Mouse (Mus musculus): ENCODE measurements around the gene Hspb8.
"Not testable (repeated sequence)": the region's sequence is repeated elsewhere in the genome, so short reads cannot be mapped to it uniquely, and the experiment has no call there.

Gene Hspb8

GRCm38 (mm10) chr5:116432871-116433270 lies 10.2 kb upstream of the Hspb8 start:
- no peak for DNase-seq (ENCODE audit: low spot score)

- no peak for DNase-seq (ENCODE audit: low spot score)
Measured at GRCm38 (mm10) chr5:116426701-116427100, 4.0 kb upstream of the Hspb8 start.

DNA sequence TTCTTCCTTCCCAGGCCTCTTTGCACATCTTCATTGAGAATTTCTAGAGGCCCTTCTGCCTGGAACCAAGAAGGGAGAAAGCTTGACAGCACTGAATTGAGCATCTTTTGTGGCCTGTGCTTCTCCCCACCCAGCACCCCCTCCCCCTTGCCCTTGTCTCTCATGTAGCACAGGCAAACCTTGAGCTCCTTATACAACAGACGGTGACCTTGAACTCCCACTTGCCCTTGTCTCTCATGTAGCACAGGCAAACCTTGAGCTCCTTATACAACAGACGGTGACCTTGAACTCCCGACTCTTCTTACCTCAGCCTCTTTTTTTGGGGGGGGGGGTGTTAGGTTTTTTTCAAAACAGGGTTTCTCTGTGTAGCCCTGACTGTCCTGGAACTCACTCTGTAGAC lies 3.0 kb upstream of the Hspb8 start:
- DNase-seq (ENCODE audit: low spot score) = not testable (repeated sequence)

DNA sequence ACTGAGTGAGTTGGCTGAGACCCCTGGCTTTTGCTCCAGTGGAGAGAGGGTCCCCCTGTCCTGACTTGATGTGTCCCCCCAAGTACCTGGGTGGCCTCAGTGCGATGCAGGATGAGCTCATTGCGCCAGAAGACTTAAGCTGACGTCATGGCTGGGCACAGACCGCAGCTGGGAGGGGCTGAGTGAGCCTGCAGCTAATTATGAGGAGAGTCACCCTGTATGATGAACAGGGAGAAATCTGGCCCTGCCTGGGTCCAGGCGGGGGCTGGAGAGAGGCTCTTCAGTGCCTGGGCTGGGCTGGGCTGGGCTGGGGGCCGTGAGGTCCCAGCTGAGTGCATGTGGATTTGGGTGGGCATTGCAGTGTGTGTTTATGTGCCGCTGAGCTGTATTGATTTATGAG lies 2.6 kb upstream of the Hspb8 start:
- no peak for DNase-seq (ENCODE audit: low spot score)

GRCm38 (mm10) chr5:116423746-116424145 lies 1.1 kb upstream of the Hspb8 start:
- no peak for DNase-seq (ENCODE audit: low spot score)

DNA sequence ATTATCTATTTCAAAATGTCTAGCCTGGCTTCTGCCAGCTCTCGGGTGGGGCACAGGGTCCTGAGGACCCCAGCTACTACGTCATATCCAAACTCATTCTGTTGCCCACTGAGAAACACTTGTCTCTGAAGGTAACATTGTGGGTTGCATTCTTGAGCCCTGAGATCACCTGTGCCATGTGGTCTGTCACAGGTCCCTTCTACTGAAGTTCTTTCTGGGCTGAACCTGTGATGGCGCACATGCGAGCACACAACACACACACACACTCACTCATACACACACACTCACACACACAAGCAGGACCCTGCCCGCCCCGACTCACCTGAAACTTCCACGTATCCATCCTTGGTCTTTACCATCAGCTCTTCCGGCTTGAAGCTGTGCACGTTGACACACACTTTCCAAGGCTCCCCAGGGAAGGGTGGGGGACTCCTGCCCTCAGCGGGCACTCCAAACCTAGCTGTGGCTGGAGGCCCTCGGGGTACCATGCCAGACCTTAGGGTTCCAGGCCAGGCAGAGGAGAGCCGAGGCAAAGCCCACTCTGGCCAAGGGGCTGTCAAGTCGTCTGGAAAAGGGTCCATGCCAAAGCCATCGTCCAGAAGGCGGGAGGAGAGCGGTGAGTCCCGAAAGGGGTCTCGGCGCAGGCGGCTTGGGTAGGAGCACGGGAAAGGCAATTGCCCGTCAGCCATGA lies 728 bp downstream of the Hspb8 start:
- DNase-seq (ENCODE audit: low spot score) = no peak

GRCm38 (mm10) chr5:116420759-116421225 lies 1.9 kb downstream of the Hspb8 start:
- no peak for DNase-seq (ENCODE audit: low spot score)

- no peak for DNase-seq (ENCODE audit: low spot score)
Measured at GRCm38 (mm10) chr5:116420213-116420612, 2.5 kb downstream of the Hspb8 start.

DNA sequence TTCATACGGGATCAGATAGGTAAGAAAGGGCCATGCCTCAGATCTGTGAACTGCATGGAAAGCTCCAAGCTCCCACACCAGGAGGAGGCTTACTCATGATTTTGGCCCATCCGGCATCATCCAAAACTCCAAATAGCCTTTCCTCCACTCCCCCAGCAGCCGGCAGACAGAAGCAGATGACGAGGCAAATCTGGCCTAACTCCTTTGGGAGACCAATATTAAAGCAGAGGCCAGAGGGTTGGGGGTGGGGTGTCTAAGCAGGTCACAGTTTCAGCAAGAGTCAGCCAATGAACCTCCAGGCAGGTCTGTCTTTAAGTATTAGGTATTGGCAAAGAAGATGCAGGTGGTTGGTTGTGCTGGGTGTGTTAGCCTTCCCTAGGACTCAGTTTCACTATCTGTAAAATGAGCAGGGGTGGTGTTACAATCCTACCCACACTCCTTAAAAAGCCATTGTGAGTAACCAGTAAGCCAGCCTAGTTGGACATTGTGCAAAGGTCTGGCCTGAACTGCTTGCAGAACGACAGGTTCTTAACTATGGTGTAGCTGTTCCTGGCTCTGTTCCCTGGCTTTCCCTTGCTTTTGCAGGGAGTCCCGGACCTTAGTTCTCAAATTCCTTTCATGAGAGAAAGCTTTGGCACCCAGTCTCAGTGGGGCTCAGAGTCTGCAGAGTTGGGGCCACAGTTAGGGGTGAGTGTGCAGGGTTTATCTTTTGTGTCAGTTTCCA lies 3.2 kb downstream of the Hspb8 start:
- no peak for DNase-seq (ENCODE audit: low spot score)

GRCm38 (mm10) chr5:116416208-116416607 lies 6.5 kb downstream of the Hspb8 start:
- no peak for DNase-seq (ENCODE audit: low spot score)

GRCm38 (mm10) chr5:116409689-116410590 lies 12.7 kb downstream of the Hspb8 start:
- DNase-seq (ENCODE audit: low spot score) = no peak

- no peak for DNase-seq (ENCODE audit: low spot score)
Measured at GRCm38 (mm10) chr5:116408965-116409364, 13.7 kb downstream of the Hspb8 start.

GRCm38 (mm10) chr5:116407936-116408335 lies 14.7 kb downstream of the Hspb8 start:
- no peak for DNase-seq (ENCODE audit: low spot score)

GRCm38 (mm10) chr5:116407321-116407720 lies 15.3 kb downstream of the Hspb8 start:
- no peak for DNase-seq (ENCODE audit: low spot score)

- DNase-seq (ENCODE audit: low spot score) = no peak
Measured at GRCm38 (mm10) chr5:116406507-116406906, 16.2 kb downstream of the Hspb8 start.

- no peak for DNase-seq (ENCODE audit: low spot score)
Measured at GRCm38 (mm10) chr5:116405934-116406333, 16.7 kb downstream of the Hspb8 start.

GRCm38 (mm10) chr5:116404063-116404462 lies 18.6 kb downstream of the Hspb8 start:
- no peak for DNase-seq (ENCODE audit: low spot score)

DNA sequence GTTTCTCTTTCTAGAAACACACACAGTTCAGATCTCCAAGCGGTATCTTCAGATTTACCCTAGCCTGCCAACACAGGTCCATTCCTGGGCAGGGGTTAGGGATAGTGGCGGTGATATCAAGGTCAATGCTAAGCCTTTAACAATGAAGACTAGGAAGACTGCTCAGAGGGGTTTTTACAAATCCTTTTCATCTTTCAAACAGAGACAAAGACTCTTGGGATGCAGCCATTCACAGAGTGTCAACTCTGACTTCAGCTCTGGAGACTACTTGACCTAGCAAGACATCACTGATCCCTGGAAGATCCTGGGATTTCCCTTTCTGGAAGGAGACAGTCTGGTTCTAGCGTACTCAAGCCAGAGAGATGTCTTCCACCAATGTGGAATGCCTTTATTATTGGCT lies 21.9 kb downstream of the Hspb8 start:
- no peak for DNase-seq (ENCODE audit: low spot score)

DNA sequence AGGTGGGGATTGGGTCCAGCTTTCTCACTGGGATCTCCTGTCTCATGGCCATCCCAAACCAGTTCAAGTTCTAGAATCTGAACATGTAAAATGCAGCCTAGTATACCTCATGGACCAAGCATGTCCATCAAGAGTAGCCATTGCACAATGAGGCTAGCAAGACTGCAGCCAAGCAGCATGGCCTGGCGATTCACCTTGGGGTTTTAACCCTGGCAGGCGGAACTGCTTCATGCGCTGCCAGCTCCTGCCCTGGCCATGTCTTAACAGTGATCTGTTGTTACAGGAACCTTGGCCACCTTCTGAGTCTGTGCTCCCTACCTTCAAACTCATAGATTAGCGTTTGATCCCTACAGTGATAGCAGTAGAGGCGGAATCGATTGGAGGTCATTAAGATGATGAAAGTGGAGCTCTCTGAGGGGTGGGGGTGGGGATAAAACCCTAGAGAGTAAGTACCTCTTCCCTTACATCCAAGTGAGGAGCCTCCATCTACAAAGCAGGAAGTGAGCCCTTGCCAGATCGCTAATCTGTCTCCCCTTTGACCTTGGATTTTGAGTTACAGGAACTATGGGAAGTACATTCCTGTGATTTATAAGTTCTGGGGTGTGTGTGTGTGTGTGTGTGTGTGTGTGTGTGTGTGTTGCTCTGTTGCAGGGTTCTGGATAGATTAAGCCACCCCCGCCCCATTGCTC lies 22.5 kb downstream of the Hspb8 start:
- no peak for DNase-seq (ENCODE audit: low spot score)

DNA sequence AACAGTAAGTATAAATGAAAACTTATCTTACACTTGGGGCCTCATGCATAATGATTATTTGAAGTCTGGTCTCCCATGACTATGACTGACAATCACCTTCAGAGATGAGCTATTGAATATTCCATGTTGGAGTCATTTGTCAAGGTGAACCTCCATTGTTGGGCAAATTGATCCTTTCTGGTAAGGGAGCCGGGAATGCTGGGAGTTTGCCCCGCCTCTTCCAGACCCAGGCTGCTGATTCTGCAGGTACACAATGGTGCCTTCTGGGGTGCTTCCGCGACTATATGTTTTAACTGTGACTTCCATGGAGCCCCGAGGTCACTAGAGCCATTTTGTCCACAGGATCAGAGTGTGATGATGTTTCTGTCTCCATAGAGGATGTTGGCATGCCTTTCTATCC lies 26.6 kb downstream of the Hspb8 start:
- no peak for DNase-seq (ENCODE audit: low spot score)

- no peak for DNase-seq (ENCODE audit: low spot score)
Measured at GRCm38 (mm10) chr5:116392603-116393002, 30.1 kb downstream of the Hspb8 start.

Data from T-cell, adult 2 months (primary cell).